ENCODE assay signal across 8 mouse cellular contexts in genomic region chr2:126875871-126876796, GRCm38 (mm10). TPM values are rescaled to one million over a fixed set of nuclear protein-coding genes. Genes with fewer than 3 reads are reported as not detected.
DNase-seq lines count a peak whose midpoint lies in the region; ATAC-seq lines count a peak whose summit lies in the region.

Trpm7 (minus strand) TSS chr2:126876230.

- no peaks in the 10 kb centered on the region for H3K9me3 ChIP-seq in hindbrain, embryonic 15.5 days

- H3K27me3 ChIP-seq in hindbrain, embryonic 15.5 days = no peaks in the 10 kb centered on the region

- peak; percentile 90 for DNase-seq in T-cell, adult 2 months (ENCODE audit: low spot score)
- DNase-seq in cerebellum, postnatal 36 days = peak; percentile 87 to 93
- peak; percentile 91 to 94 for DNase-seq in frontal cortex, postnatal 36 days (ENCODE audit: low spot score in 2 of 2)
- DNase-seq in left cerebral cortex, adult 11 months (ENCODE audit: low spot score) = peak; percentile 90
- peak; percentile 93 to 97 for DNase-seq in lung, postnatal 4 days
- DNase-seq in retina, postnatal 7 days (ENCODE audit: low read depth, low spot score) = peak; percentile 86
- peak; percentile 91 for DNase-seq in urinary bladder, adult 2 months (ENCODE audit: low spot score)

- peak within 1 kb of the TSS; percentile 83 for H3K4me2 ChIP-seq in hindbrain, embryonic 15.5 days

- peak within 1 kb of the TSS; percentile 97 for H3K27ac ChIP-seq in hindbrain, embryonic 15.5 days (replicated peaks)

- peak; percentile 99 for ATAC-seq in hindbrain, embryonic 15.5 days (ENCODE audit: low FRiP score, low read depth)

- under 1% methylated on average over 62 of the region's 81 CpGs for WGBS in hindbrain, embryonic 15.5 days

- peak within 1 kb of the TSS; percentile 87 for H3K9ac ChIP-seq in hindbrain, embryonic 15.5 days

- peak within 1 kb of the TSS; percentile 97 for H3K4me3 ChIP-seq in hindbrain, embryonic 15.5 days

- H3K36me3 ChIP-seq in hindbrain, embryonic 15.5 days = no peaks in the 10 kb centered on the region

- peaks cover 23% of the 10 kb centered on the region for H3K4me1 ChIP-seq in hindbrain, embryonic 15.5 days (replicated peaks)

RNA-seq across cellular contexts. Expression of gene Trpm7, which starts in this region (rescaled TPM):
- polyA plus RNA-seq in hindbrain, embryonic 15.5 days (2015; fragmentation: Nextera tagmentation; extraction: Ambion mirVana) = 28.4 and 30.0 TPM in 2 replicates
- 33.9 and 42.2 TPM in 2 replicates for polyA plus RNA-seq in urinary bladder, adult 2 months (2012; rRNA removed)

Comparison
In these comparisons a context has a peak if more than half of its experiments do, and no peak if none do; other contexts are left out.
1. Peak in every context shown above with its lines: DNase-seq, ATAC-seq, H3K4me3 ChIP-seq and H3K27ac ChIP-seq.